Mouse (Mus musculus) lung, postnatal 0 days (tissue): ENCODE data around the gene Bst2.

Experiments
- CTCF ChIP-seq: IDR thresholded peaks from 2 replicates; pipeline ENCODE4 v1.5.1; 2016; ENCODE audit warnings: antibody characterized with exemption, mild to moderate bottlenecking
- EP300 ChIP-seq: IDR thresholded peaks from 2 replicates; pipeline ENCODE4 v1.6.1; 2016; ENCODE audit warnings: antibody characterized with exemption, mild to moderate bottlenecking, control low read depth

DNA sequence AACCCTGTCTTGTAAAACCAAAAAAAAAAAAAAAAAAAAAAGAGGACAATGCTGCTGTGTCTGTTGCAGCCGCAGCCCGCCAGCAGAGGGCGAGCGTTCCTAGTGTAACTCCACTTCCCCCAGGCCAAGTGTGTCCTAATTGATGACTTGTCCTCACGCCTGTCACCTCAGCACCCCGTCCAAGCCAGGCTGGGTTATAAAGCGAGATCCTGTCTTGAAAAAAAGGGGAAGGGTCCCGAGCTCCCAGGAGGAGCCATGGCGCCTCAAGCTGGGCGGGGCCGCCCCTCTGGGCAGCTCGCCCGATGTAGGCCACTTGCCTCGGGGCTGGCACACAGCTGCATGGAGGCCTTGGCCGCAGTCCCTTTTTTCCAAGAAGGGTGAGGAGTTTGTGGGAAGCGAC lies 42.2 kb downstream of the Bst2 start:
- TF ChIP-seq CTCF (peak; percentile 84), EP300 (no peak)
